Mouse (Mus musculus): ENCODE measurements around the gene Adora1.

The Adora1 gene

DNA sequence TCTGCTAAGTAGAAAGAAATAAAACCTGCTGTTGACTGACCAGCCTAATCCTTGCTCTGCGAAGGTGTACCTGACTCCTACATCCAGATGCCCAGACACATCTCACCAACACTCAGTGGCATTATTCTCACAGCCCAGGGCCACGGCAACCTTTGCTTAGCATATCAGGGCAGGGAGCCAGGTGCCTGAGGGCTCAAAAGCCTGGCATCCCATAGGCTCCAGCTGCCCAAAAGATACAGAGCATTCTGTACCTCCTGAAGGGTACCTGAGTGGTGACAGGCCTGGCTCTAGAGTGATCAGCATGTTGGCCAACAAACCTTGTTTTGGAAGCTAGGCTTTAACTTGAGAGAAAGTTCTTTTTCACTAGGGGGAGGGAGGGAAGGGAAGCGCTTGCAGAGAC lies 4.0 kb downstream of the Adora1 start:
- no peaks in the 10 kb centered on the region for H3K36me3 ChIP-seq (ENCODE audit: control insufficient read depth, insufficient read depth, low read length, poor library complexity, severe bottlenecking)
- no peak for DNase-seq (ENCODE audit: low read depth, low spot score)

DNA sequence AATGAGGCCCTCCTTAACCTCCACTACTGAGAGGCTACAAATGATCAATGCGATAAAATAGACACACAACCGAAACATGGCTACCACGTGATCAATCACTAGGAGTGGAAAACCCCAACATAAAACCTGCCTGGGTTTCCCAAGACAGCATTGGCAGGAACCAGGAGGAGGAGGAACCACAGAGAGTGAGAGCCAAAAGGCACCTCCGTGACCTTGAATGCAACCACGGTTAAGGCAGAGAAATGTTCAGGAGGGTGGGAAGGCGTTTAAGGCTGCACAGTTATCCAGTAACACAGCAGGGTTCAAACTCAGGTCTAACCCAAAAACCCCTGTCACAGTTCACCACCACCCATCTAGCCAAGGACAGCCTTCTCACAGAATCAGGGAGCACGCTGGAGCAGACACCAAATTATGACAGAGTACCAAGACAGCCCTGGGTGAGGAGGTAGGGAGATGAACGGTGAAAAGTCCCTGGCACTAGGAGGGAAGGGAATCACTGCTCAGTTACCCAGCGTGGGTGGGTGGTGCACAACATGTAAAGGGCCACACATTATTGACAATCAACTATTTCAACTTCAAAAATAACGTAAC lies 4.5 kb downstream of the Adora1 start:
- DNase-seq (ENCODE audit: low read depth, low spot score): no peak
- Histone ChIP-seq H3K36me3 (ENCODE audit: control insufficient read depth, insufficient read depth, low read length, poor library complexity, severe bottlenecking) (no peaks in the 10 kb centered on the region), H3K27me3 (ENCODE audit: control insufficient read depth, insufficient read depth, low read length, poor library complexity, severe bottlenecking) (no peaks in the 10 kb centered on the region)

More for the DNA sequence above, 4.0 kb downstream of the Adora1 start:
- no peaks in the 10 kb centered on the region for H3K27me3 ChIP-seq (ENCODE audit: control insufficient read depth, insufficient read depth, low read length, poor library complexity, severe bottlenecking)

DNA sequence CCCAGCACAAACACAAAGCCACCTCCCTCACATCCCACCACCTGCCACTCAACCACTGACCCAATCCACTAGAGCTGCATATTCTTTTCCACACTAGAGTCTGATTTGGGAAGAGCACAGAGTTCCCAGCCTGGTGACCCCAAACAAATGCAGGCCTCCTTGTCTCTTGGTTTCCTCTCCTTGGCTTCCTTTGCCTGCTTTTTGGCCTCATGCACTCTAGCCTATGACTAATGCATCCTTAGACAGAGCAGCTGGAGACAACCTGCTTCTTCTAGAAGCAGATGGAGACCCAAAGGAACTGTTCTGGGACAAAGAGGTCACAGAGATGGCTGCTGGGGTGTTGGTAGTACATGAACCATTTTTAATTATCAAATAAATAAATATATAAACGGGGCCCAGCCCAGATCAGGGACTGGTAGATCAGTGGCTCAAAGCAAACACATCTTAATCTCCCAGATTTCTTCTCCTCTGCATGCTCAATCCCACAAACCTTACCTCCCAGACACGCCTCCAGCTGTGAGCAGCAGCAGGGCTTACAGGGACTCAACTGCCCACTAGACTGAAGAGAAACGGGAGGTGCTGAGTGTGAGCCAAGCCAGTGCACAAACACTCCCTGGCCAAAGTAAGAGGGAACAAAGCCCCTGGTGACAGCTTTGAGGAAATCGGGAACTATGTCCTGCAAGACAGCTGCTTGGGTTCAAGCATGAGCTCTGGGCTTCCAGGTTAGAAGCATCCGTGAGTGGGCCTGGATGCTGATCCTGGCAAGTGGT lies 5.2 kb downstream of the Adora1 start:
- Histone ChIP-seq H3K27me3 (ENCODE audit: control insufficient read depth, insufficient read depth, low read length, poor library complexity, severe bottlenecking) (no peaks in the 10 kb centered on the region), H3K36me3 (ENCODE audit: control insufficient read depth, insufficient read depth, low read length, poor library complexity, severe bottlenecking) (no peaks in the 10 kb centered on the region)
- no peak for DNase-seq (ENCODE audit: low read depth, low spot score)

DNA sequence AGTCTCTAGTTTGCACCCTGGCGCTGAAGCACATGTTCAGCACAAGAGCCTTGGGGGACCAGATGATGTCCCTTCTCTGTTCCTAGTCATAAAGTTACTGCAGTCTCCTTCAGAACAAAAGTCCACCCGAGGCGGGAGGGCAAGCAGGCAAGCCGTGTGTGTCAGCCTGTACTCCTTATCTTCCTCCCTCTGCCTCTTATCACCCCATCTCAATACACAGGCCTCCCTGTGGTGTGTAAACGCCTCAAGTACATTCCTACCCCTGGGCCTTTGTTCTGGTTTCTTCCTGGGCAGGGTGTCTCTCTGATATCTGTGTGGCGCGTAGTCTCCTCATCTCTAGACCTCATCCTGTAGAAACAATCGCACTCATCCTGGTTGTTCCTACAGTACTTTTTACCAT lies 8.5 kb downstream of the Adora1 start:
- Histone ChIP-seq H3K36me3 (ENCODE audit: control insufficient read depth, insufficient read depth, low read length, poor library complexity, severe bottlenecking) (no peaks in the 10 kb centered on the region), H3K27me3 (ENCODE audit: control insufficient read depth, insufficient read depth, low read length, poor library complexity, severe bottlenecking) (no peaks in the 10 kb centered on the region)
- DNase-seq (ENCODE audit: low read depth, low spot score): no peak

DNA sequence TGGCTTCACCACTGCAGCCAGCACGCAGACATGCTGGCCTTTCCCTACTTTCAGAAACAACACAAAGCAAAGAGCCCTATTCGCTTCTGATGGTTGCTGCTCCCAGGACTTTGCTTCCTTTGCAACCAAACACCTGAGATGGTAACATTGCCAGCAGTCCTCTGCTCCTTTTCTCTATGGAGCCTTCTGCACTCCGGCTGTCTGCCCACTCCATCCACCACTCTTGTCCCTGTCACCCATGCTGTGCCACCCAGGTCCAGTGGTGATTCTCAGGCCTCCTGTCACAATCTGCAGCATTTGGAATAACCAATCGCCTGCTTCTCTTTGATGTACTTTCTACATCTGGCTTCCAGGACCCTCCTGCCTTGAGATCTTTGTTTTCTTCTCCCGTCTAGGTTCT lies 9.9 kb downstream of the Adora1 start:
- H3K27me3 ChIP-seq (ENCODE audit: control insufficient read depth, insufficient read depth, low read length, poor library complexity, severe bottlenecking): no peaks in the 10 kb centered on the region
- no peaks in the 10 kb centered on the region for H3K36me3 ChIP-seq (ENCODE audit: control insufficient read depth, insufficient read depth, low read length, poor library complexity, severe bottlenecking)
- no peak for DNase-seq (ENCODE audit: low read depth, low spot score)

DNA sequence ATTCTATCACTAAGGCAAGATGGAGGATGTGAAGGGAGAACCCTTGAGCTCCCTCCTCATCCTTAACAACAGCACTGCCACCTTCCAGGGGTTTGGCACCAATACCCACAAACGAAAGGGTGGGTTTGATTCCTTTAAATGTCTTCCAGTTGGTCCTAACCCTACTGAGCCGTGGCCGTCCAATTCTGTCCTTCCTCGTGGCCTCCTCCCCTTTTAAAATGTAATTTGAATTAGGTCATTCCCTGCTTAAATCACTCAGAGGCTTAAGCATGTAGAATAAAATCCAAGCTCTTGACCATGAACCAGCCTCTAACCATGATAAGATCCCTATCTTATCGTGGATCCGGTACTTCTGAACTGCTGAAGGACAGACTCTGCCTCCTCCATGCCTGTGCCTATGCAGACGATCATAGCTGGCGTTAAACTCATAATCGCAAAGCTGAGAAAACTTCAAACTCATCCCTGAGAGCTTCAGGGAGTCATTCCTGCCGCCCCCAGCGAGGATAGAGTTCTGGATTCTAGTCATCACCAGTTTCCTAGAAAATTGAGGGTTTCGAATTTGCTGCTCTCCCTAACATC lies 10.5 kb downstream of the Adora1 start:
- DNase-seq (ENCODE audit: low read depth, low spot score): no peak
- Histone ChIP-seq H3K27me3 (ENCODE audit: control insufficient read depth, insufficient read depth, low read length, poor library complexity, severe bottlenecking) (no peaks in the 10 kb centered on the region), H3K36me3 (ENCODE audit: control insufficient read depth, insufficient read depth, low read length, poor library complexity, severe bottlenecking) (no peaks in the 10 kb centered on the region)

DNA sequence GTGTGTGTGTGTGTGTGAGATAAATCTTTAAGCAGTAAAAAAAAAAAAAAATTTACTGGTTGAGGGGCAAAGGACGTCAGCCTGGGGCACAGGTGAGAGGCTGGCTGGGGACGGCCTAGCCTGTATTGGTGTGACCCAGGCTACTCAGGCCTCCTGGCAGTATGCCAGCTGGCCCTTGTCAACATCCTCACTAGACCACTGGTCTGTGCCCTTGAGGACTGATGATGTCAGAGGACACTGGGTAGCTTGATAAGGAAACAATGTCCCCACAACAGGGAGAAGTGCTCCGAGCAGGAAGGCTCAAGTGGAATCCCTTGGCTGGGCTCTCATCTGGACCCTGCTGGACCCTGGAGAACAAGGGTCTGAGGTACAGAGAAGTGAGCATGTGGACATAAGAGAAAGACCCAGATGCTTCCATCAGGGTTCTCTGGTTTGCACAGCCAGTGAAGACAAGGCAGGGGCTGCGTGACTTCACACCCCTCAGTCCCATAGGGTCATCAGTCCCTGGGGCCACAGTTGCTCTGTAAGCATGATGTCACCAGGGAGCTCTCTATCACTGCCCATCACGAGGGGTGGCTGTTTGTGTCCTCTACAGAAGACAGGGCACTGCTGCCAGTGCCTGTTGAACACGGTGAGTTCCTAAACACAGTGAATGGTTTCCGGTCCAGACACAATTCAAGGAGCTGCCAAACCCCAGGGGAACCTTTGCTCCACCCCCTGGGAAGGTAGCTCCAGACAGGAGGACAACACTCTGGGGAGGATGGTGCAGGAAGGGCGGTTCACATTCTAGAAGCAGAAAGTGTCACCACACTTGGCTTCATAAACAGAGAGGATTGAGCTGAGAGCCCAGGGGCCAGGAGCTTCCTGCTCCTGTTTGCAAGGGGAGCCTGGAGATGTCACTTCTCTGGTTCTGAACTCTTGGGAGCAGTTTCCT lies 12.8 kb downstream of the Adora1 start:
- no peaks in the 10 kb centered on the region for H3K27me3 ChIP-seq (ENCODE audit: control insufficient read depth, insufficient read depth, low read length, poor library complexity, severe bottlenecking)

DNA sequence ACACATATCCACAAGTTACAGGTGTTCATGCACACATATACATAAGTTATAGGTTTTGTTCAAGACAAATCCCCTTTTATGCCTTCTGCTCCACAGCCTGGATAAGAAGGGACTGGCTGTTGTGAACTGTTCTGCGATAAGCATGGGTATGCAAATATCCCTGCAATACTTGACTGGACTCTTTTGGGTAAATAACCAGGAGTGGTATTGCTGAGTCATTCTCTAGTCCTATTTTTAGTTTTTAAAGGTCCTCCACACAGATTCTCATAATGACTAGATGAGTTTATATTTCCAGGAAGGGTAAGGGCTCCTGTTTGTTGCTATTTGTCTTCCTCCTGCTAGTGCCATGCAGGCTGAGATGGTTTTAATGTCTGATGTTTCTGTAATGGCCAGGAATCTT lies 14.1 kb downstream of the Adora1 start:
- no peaks in the 10 kb centered on the region for H3K36me3 ChIP-seq (ENCODE audit: control insufficient read depth, insufficient read depth, low read length, poor library complexity, severe bottlenecking)
- no peaks in the 10 kb centered on the region for H3K27me3 ChIP-seq (ENCODE audit: control insufficient read depth, insufficient read depth, low read length, poor library complexity, severe bottlenecking)
- DNase-seq (ENCODE audit: low read depth, low spot score): no peak

More for the DNA sequence above, 12.8 kb downstream of the Adora1 start:
- no peaks in the 10 kb centered on the region for H3K36me3 ChIP-seq (ENCODE audit: control insufficient read depth, insufficient read depth, low read length, poor library complexity, severe bottlenecking)
- DNase-seq (ENCODE audit: low read depth, low spot score): no peak

DNA sequence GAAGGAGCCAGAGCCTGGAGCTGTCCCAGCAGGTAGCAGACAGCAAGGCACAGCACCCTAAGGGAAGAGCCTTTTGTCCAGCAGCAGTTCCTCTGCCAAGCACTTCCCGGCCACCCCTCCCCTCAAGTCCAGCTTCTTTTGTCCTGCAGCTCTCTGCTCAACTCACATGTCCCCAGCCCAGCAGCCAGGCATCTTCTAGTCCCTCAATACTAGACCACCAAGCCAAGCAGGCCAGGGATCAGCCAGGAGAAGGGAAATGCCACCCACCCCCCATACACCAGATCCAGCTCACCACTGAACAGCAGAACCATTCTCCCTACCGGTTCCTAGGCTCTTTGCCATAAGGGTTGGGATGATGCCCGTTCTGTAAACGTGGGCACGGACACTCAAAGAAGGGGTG lies 15.6 kb downstream of the Adora1 start:
- no peaks in the 10 kb centered on the region for H3K36me3 ChIP-seq (ENCODE audit: control insufficient read depth, insufficient read depth, low read length, poor library complexity, severe bottlenecking)
- H3K27me3 ChIP-seq (ENCODE audit: control insufficient read depth, insufficient read depth, low read length, poor library complexity, severe bottlenecking): no peaks in the 10 kb centered on the region
- DNase-seq (ENCODE audit: low read depth, low spot score): no peak

DNA sequence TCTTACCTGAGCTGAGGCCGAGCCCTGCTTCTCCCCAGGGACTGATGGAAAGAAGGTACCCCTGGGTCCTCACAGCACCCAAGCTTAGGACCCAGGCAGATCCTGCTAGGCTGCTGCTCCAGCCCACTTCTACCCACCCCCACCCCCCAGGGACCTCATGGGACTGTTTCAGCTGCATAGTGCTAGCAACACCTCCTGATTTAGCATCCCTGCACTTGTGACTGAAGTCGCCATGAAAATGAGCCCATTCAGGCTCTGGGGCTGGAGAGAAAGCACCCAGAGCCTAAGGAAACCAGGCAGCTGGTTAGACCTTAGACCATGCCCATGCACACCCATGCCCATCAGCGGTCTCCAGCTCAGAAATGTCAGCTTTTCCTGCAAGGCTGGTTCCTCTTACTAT lies 17.3 kb downstream of the Adora1 start:
- H3K36me3 ChIP-seq (ENCODE audit: control insufficient read depth, insufficient read depth, low read length, poor library complexity, severe bottlenecking): no peaks in the 10 kb centered on the region
- DNase-seq (ENCODE audit: low read depth, low spot score): no peak
- no peaks in the 10 kb centered on the region for H3K27me3 ChIP-seq (ENCODE audit: control insufficient read depth, insufficient read depth, low read length, poor library complexity, severe bottlenecking)

DNA sequence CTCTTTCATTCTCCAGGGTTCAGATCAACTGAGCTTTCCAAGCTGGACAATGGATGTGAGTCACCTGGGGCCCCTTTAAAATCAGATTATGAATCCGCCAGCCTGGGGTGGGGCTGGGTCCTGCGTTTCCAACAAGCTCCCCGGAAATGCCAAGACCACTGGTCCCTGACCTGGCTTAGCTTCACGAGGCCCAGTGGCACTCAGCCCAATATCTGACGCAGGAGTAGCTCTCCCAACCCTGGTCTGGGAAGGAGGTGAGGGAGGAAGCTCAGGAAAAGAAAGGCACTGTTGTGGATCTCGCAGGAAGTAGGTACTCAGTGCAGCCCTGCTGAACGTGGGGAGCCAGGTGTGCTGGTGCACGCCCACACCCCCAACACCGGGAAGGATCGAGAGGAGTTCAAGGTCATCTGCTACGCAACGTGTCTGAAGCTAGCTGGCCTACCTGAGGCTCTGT lies 18.2 kb downstream of the Adora1 start:
- Histone ChIP-seq H3K36me3 (ENCODE audit: control insufficient read depth, insufficient read depth, low read length, poor library complexity, severe bottlenecking) (no peaks in the 10 kb centered on the region), H3K27me3 (ENCODE audit: control insufficient read depth, insufficient read depth, low read length, poor library complexity, severe bottlenecking) (no peaks in the 10 kb centered on the region)
- DNase-seq (ENCODE audit: low read depth, low spot score): no peak

DNA sequence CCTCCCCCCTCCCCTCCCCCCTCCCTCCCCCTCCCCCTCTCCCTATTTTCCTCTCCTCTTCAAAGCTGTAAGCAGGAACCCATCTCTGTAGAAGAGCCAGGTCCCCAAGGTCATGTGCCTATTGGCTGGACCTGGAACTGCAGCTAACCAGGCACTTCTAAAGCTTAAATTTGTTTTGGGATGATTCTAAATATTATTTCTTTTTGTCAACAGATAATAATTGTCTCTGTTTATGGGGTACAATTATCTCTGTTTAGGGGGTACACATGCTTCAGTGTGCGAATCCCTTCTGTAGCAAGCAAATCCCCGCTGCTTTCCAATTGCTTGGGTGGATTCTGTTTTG lies 18.6 kb downstream of the Adora1 start:
- Histone ChIP-seq H3K27me3 (ENCODE audit: control insufficient read depth, insufficient read depth, low read length, poor library complexity, severe bottlenecking) (no peaks in the 10 kb centered on the region), H3K36me3 (ENCODE audit: control insufficient read depth, insufficient read depth, low read length, poor library complexity, severe bottlenecking) (no peaks in the 10 kb centered on the region)
- DNase-seq (ENCODE audit: low read depth, low spot score): no peak

DNA sequence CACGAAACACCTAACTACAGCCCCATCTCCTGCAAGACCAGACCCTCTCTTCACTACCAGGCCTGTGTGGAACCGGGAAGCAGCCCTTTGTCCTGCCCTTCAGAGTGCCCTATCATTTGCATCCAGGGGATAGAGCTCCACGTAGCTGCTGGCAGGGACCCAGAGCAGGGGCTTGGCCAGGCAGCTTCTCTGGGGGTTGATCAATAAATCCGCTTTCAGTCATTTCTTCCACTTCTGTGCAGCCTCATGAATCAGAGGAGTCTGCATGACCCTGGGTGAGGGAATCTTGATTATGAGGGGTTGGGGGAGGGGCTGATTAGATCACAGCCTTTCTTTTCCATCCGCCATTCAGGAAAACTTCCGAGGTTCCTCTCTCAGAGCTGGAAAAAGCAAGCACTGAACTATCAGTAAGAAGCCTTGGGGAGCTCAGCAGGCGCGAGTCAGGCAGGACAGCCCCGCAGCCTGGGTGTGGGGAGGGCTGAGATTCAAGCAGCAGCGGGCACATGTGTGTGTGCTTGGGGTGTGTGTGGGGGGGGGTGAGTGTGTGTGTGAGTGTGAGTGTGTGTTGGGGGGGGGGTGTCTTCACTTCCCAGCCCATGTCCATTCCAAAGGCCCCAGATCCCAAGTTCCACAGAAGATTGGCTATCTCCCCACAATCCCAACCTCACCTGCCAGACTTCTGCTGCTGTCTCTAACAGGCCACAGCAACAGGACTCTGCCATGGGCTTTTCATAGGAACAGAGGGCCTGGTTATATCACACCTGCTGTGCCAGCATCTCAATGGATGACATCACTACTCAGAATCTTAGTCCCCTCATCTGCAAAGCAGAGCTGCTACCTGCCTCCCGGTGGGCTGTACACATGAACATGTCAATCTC lies 19.2 kb downstream of the Adora1 start:
- Histone ChIP-seq H3K36me3 (ENCODE audit: control insufficient read depth, insufficient read depth, low read length, poor library complexity, severe bottlenecking) (no peaks in the 10 kb centered on the region), H3K27me3 (ENCODE audit: control insufficient read depth, insufficient read depth, low read length, poor library complexity, severe bottlenecking) (no peaks in the 10 kb centered on the region)
- no peak for DNase-seq (ENCODE audit: low read depth, low spot score)

DNA sequence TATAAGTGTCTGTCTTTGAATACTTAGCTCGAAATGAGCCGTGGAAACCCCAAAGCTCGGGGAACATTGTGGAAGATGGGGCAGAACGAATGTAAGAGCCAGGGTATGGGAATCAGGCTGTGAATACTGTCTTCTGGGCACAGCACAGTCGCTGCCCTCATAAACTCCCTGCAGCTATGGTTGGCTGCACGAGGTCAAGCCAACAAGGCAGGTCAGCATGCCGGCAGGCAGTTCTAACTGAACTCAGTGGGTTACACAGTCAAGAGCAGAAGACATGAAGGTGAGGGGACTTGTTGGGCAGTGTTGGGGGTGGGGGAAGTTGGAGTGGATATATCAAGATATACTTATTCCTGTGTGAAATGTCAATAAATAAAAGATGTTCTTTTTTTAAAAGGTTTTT lies 20.2 kb downstream of the Adora1 start:
- Histone ChIP-seq H3K36me3 (ENCODE audit: control insufficient read depth, insufficient read depth, low read length, poor library complexity, severe bottlenecking) (no peaks in the 10 kb centered on the region), H3K27me3 (ENCODE audit: control insufficient read depth, insufficient read depth, low read length, poor library complexity, severe bottlenecking) (no peaks in the 10 kb centered on the region)
- no peak for DNase-seq (ENCODE audit: low read depth, low spot score)

Data from splenic B cell, adult 2 months (primary cell).